Mouse (Mus musculus) midbrain, embryonic 16.5 days (tissue): Measurements from ENCODE around the gene Nop10. TPM values are rescaled to one million over a fixed set of nuclear protein-coding genes. Genes with fewer than 3 reads are reported as not detected.

Experiments
- ATAC-seq: fragments of 200-750 bp; cut with Nextera tagmentation; 2 replicates; pipeline ENCODE4 v1.8.0; 2017; ENCODE audit warnings: moderate TSS enrichment
- H3K27ac ChIP-seq: fragments of 300-500 bp; sonication (generic); 2 replicates; pipeline ENCODE4 v1.5.1; 2014; ENCODE audit warnings: mild to moderate bottlenecking, low read length, mixed read lengths
- H3K27me3 ChIP-seq: fragments of 300-500 bp; sonication (generic); 2 replicates; pipeline ENCODE4 v1.6.1; 2014; ENCODE audit warnings: low read depth, low read length, mixed read lengths; ENCODE audit not compliant: control insufficient read depth, insufficient read depth
- H3K36me3 ChIP-seq: fragments of 300-500 bp; sonication (generic); 2 replicates; pipeline ENCODE4 v1.6.1; 2014; ENCODE audit warnings: mild to moderate bottlenecking, low read length, moderate library complexity, mixed read lengths; ENCODE audit not compliant: control insufficient read depth, insufficient read depth
- H3K4me1 ChIP-seq: fragments of 300-500 bp; sonication (generic); 2 replicates; pipeline ENCODE4 v1.6.1; 2014; ENCODE audit warnings: mild to moderate bottlenecking, low read length, mixed read lengths; ENCODE audit not compliant: control insufficient read depth, insufficient read depth
- H3K4me2 ChIP-seq: fragments of 300-500 bp; sonication (generic); 2 replicates; pipeline ENCODE4 v1.6.1; 2014; ENCODE audit warnings: mild to moderate bottlenecking, low read length, mixed read lengths
- H3K4me3 ChIP-seq: fragments of 300-500 bp; sonication (generic); 2 replicates; pipeline ENCODE4 v1.5.1; 2014; ENCODE audit warnings: low read depth, mild to moderate bottlenecking, low read length, moderate library complexity, mixed read lengths
- H3K9ac ChIP-seq: fragments of 300-500 bp; sonication (generic); 2 replicates; pipeline ENCODE4 v1.6.1; 2014; ENCODE audit warnings: low read depth, low read length, mixed read lengths
- H3K9me3 ChIP-seq: fragments of 300-500 bp; sonication (generic); replicated peaks from 2 replicates; pipeline ENCODE4 v1.6.1; 2014; ENCODE audit warnings: mild to moderate bottlenecking, low read length, mixed read lengths; ENCODE audit not compliant: control insufficient read depth, poor library complexity, severe bottlenecking
- WGBS: fragments of 180-500 bp; shearing (Covaris S2); extraction: QIAGEN DNeasy Blood & Tissue Kit; methylation state at CpG from one replicate; pipeline ENCODE4 v1.1.7; 2014; 5-methylcytosine and 5-hydroxymethylcytosine counted together
- polyA plus RNA-seq: library from polyadenylated mRNA; unstranded; fragments of >200 nt; fragmentation: Nextera tagmentation; extraction: Ambion mirVana; gene quantifications from 2 replicates; pipeline ENCODE4 v1.2.1, GENCODE M21; 2015

Gene Nop10
- polyA plus RNA-seq, 1 experiment from 2014 or later: 155 TPM

GRCm38 (mm10) chr2:112292823-112293222 is 31.1 kb downstream of the Nop10 start:
- no peak for ATAC-seq
- Histone ChIP-seq H3K9me3 (no peaks in the 10 kb centered on the region), H3K36me3 (no peaks in the 10 kb centered on the region), H3K9ac (no peak overlapping the region), H3K4me2 (no peak overlapping the region), H3K27me3 (no peaks in the 10 kb centered on the region), H3K27ac (no peak overlapping the region), H3K4me1 (no peaks in the 10 kb centered on the region), H3K4me3 (no peak overlapping the region)
- 97% methylated on average over 2 of the region's 2 CpGs for WGBS

DNA sequence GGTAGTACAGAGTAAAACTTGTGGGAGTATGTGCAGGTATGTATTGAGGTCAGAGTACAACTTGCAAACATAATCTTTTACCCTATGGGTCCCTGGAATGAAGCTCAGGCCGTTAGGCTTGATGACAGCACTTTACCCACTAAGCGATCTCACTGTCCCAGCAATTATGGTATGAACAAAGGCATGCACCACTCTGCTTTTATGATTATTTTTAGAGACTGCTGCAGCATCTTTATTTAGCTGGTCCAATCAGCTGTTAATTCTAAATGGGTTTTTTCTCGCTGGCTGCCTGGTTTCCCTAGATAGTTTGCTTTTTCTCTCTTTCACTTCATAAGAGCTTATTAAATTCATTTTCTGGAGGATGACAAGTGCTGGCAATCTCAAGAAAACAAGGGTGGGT is 34.5 kb downstream of the Nop10 start:
- Histone ChIP-seq H3K4me3 (no peak overlapping the region), H3K36me3 (no peaks in the 10 kb centered on the region), H3K27me3 (no peaks in the 10 kb centered on the region), H3K9ac (no peak overlapping the region), H3K4me2 (no peak overlapping the region), H3K9me3 (no peaks in the 10 kb centered on the region), H3K27ac (no peak overlapping the region), H3K4me1 (no peaks in the 10 kb centered on the region)
- 75% methylated on average over 3 of the region's 3 CpGs for WGBS
- no peak for ATAC-seq

DNA sequence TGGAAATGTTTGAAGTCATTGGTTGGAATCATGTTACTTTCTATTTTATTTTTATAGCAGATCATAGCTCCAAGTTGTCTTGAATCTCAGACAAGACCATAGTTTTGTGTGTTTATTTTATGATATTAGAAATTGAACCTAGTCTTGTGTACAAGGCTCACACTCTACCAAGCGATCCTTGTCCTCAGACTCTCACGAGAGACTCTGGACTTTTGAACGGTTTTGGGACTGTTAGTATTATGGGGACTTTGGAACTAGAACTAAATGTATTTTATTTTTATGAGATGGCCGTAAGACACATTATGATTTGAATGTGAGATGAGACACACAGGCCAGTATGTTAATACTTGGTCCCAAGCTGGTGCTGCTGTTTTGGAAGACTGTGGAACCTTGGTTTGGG is 36.5 kb downstream of the Nop10 start:
- Histone ChIP-seq H3K36me3 (no peaks in the 10 kb centered on the region), H3K4me3 (no peak overlapping the region), H3K9me3 (no peaks in the 10 kb centered on the region), H3K9ac (no peak overlapping the region), H3K27me3 (no peaks in the 10 kb centered on the region), H3K27ac (no peak overlapping the region), H3K4me2 (no peak overlapping the region), H3K4me1 (no peaks in the 10 kb centered on the region)
- no peak for ATAC-seq
- 95% methylated on average over 4 of the region's 4 CpGs for WGBS

- no peak for ATAC-seq
- Histone ChIP-seq H3K27ac (no peak overlapping the region), H3K4me1 (no peaks in the 10 kb centered on the region), H3K27me3 (no peaks in the 10 kb centered on the region), H3K9me3 (no peaks in the 10 kb centered on the region), H3K36me3 (no peaks in the 10 kb centered on the region), H3K4me2 (no peak overlapping the region), H3K9ac (no peak overlapping the region), H3K4me3 (no peak overlapping the region)
- 97% methylated on average over 3 of the region's 3 CpGs for WGBS
Measured at GRCm38 (mm10) chr2:112308671-112309070, 46.9 kb downstream of the Nop10 start.

DNA sequence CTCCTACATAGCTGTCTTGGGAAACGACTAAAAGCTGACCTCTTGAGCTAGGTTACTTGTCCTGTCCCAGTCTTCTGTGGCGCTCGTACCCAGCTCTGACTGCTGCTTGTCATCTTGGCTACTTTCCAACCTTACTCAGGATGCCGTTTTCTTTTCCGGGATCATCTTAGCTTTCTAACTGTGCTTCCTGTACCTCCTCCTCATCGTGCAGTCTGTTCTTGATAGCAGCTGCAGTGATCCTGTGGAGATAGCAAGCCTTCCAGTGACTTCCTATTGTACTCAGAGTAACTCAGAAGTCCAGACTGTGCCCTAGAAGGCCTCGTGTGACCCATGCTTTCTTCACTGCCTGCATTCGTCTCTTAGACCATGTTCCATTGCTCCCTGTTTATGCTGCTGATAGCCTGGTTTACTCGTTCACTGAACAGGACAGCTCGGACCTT is 47.5 kb downstream of the Nop10 start:
- Histone ChIP-seq H3K27ac (no peak overlapping the region), H3K27me3 (no peaks in the 10 kb centered on the region), H3K9ac (no peak overlapping the region), H3K4me3 (no peak overlapping the region), H3K4me2 (no peak overlapping the region), H3K36me3 (no peaks in the 10 kb centered on the region), H3K9me3 (no peaks in the 10 kb centered on the region), H3K4me1 (no peaks in the 10 kb centered on the region)
- 83% methylated on average over 10 of the region's 10 CpGs for WGBS
- no peak for ATAC-seq

Other genes starting within 250 kb of the Nop10 start
- not detected in 2 replicates for gene Olfr1310, start 249.2 kb upstream of the Nop10 start, polyA plus RNA-seq
- not detected in 2 replicates for gene Olfr1311, start 237.5 kb upstream of the Nop10 start, polyA plus RNA-seq
- not detected in 2 replicates for gene Olfr1312, start 211.7 kb upstream of the Nop10 start, polyA plus RNA-seq
- gene Olfr1313, start 184.1 kb upstream of the Nop10 start, polyA plus RNA-seq: not detected in 2 replicates
- gene Olfr1314, start 165.1 kb upstream of the Nop10 start, polyA plus RNA-seq: not detected in 2 replicates
- gene Olfr1315-ps1, start 146.5 kb upstream of the Nop10 start, polyA plus RNA-seq: not detected in 2 replicates
- not detected in 2 replicates for gene Olfr1316, start 126.9 kb upstream of the Nop10 start, polyA plus RNA-seq
- not detected in 2 replicates for gene Olfr1317, start 121.6 kb upstream of the Nop10 start, polyA plus RNA-seq
- 0.08 TPM in 1 of 2 replicates, not detected in the other for gene Olfr1318, start 107.7 kb upstream of the Nop10 start, polyA plus RNA-seq
- gene Lpcat4, start 22.5 kb upstream of the Nop10 start, polyA plus RNA-seq: 22.6 and 24.5 TPM in 2 replicates
- not detected in 2 replicates for gene Nutm1, start 2.6 kb upstream of the Nop10 start, polyA plus RNA-seq
- 19.2 and 20.8 TPM in 2 replicates for gene Slc12a6, start 3.9 kb downstream of the Nop10 start, polyA plus RNA-seq
- 0.08 TPM in 1 of 2 replicates, not detected in the other for gene Gm21985, start 4.4 kb downstream of the Nop10 start, polyA plus RNA-seq
- gene Emc4, start 106.1 kb downstream of the Nop10 start, polyA plus RNA-seq: 179 and 195 TPM in 2 replicates
- 30.7 and 32.0 TPM in 2 replicates for gene Katnbl1, start 117.3 kb downstream of the Nop10 start, polyA plus RNA-seq
- 22.2 and 23.3 TPM in 2 replicates for gene Emc7, start 193.1 kb downstream of the Nop10 start, polyA plus RNA-seq
- gene Chrm5, start 218.8 kb downstream of the Nop10 start, polyA plus RNA-seq: 1.4 and 1.5 TPM in 2 replicates
- 2.6 and 2.7 TPM in 2 replicates for gene Aven, start 231.0 kb downstream of the Nop10 start, polyA plus RNA-seq